Mouse (Mus musculus) lung, embryonic 15.5 days (tissue): ENCODE results near the gene Jak2. TPM values are rescaled to one million over a fixed set of nuclear protein-coding genes. Genes with fewer than 3 reads are reported as not detected.

Experiments used
- ATAC-seq: fragments of 200-750 bp; cut with Nextera tagmentation; 2 replicates; pipeline ENCODE4 v1.8.0; 2017; ENCODE audit warnings: moderate number of reproducible peaks, borderline replicate concordance; ENCODE audit not compliant: low FRiP score, low TSS enrichment; ENCODE audit errors: extremely low read depth
- H3K27ac ChIP-seq: fragments of 300-500 bp; sonication (generic); 2 replicates; pipeline ENCODE4 v1.5.1; 2015; ENCODE audit warnings: moderate library complexity, mild to moderate bottlenecking, inconsistent platforms
- H3K27me3 ChIP-seq: fragments of 300-500 bp; sonication (generic); 2 replicates; pipeline ENCODE4 v1.6.1; 2015; ENCODE audit warnings: inconsistent platforms
- H3K36me3 ChIP-seq: fragments of 300-500 bp; sonication (generic); 2 replicates; pipeline ENCODE4 v1.6.1; 2015; ENCODE audit warnings: inconsistent platforms
- H3K4me1 ChIP-seq: fragments of 300-500 bp; sonication (generic); 2 replicates; pipeline ENCODE4 v1.6.1; 2015; ENCODE audit warnings: inconsistent platforms
- H3K4me2 ChIP-seq: fragments of 300-500 bp; sonication (generic); 2 replicates; pipeline ENCODE4 v1.6.1; 2015; ENCODE audit warnings: inconsistent platforms, mild to moderate bottlenecking, moderate library complexity
- H3K4me3 ChIP-seq: fragments of 300-500 bp; sonication (generic); 2 replicates; pipeline ENCODE4 v1.5.1; 2015; ENCODE audit warnings: mild to moderate bottlenecking, inconsistent platforms
- H3K9ac ChIP-seq: fragments of 300-500 bp; sonication (generic); 2 replicates; pipeline ENCODE4 v1.6.1; 2015; ENCODE audit warnings: inconsistent platforms
- H3K9me3 ChIP-seq: fragments of 300-500 bp; sonication (generic); 2 replicates; pipeline ENCODE4 v1.6.1; 2016; ENCODE audit warnings: inconsistent platforms
- WGBS: fragments of 180-500 bp; shearing (Covaris S2); methylation state at CpG from one replicate; pipeline ENCODE4 v1.1.7; 2015; 5-methylcytosine and 5-hydroxymethylcytosine counted together
- polyA plus RNA-seq: library from polyadenylated mRNA; unstranded; fragments of >200 nt; fragmentation: Nextera tagmentation; extraction: Ambion mirVana; gene quantifications from 2 replicates; pipeline ENCODE4 v1.2.1, GENCODE M21; 2015

Gene Jak2
- polyA plus RNA-seq, 1 experiment from 2014 or later = 8.3 TPM

- H3K27me3 ChIP-seq = no peaks in the 10 kb centered on the region
- peaks cover 3% of the 10 kb centered on the region; the same call in 1 of the 2 replicates for H3K36me3 ChIP-seq
- H3K4me1 ChIP-seq = no peaks in the 10 kb centered on the region
- WGBS = 45% methylated on average over 7 of the region's 7 CpGs
- H3K9me3 ChIP-seq = no peaks in the 10 kb centered on the region
- no peak overlapping the region for H3K4me2 ChIP-seq
- H3K9ac ChIP-seq = no peak overlapping the region
- H3K27ac ChIP-seq = no peak overlapping the region
- no peak overlapping the region for H3K4me3 ChIP-seq
- ATAC-seq = no peak
Observed at GRCm38 (mm10) chr19:29285451-29285869, 33.8 kb downstream of the Jak2 start.

- ATAC-seq = no peak
- peaks cover 16% of the 10 kb centered on the region for H3K36me3 ChIP-seq
- no peak overlapping the region for H3K9ac ChIP-seq
Observed at GRCm38 (mm10) chr19:29287863-29288262, 36.2 kb downstream of the Jak2 start.

GRCm38 (mm10) chr19:29291532-29291931 is 39.9 kb downstream of the Jak2 start:
- Histone ChIP-seq H3K36me3 (peaks cover 16% of the 10 kb centered on the region), H3K9me3 (no peaks in the 10 kb centered on the region), H3K4me1 (no peaks in the 10 kb centered on the region), H3K27ac (no peak overlapping the region), H3K9ac (no peak overlapping the region), H3K4me3 (no peak overlapping the region), H3K27me3 (no peaks in the 10 kb centered on the region), H3K4me2 (no peak overlapping the region)
- ATAC-seq = no peak; the same call in 1 of the 2 replicates
- WGBS = 59% methylated on average over 14 of the region's 14 CpGs

More at GRCm38 (mm10) chr19:29287863-29288262, 36.2 kb downstream of the Jak2 start:
- no peak overlapping the region for H3K4me3 ChIP-seq
- no peaks in the 10 kb centered on the region for H3K27me3 ChIP-seq
- H3K9me3 ChIP-seq = no peaks in the 10 kb centered on the region
- H3K27ac ChIP-seq = no peak overlapping the region
- no peak overlapping the region for H3K4me2 ChIP-seq
- WGBS = 74% methylated on average over 8 of the region's 8 CpGs
- no peaks in the 10 kb centered on the region for H3K4me1 ChIP-seq

- Histone ChIP-seq H3K4me2 (no peak overlapping the region), H3K4me3 (no peak overlapping the region), H3K27ac (no peak overlapping the region), H3K36me3 (peaks cover 20% of the 10 kb centered on the region), H3K27me3 (no peaks in the 10 kb centered on the region), H3K9ac (no peak overlapping the region), H3K4me1 (no peaks in the 10 kb centered on the region), H3K9me3 (no peaks in the 10 kb centered on the region)
- WGBS = 72% methylated on average over 4 of the region's 4 CpGs
- ATAC-seq = no peak
Observed at GRCm38 (mm10) chr19:29292546-29292945, 40.9 kb downstream of the Jak2 start.

- Histone ChIP-seq H3K9me3 (no peaks in the 10 kb centered on the region), H3K4me1 (no peaks in the 10 kb centered on the region), H3K4me2 (no peak overlapping the region), H3K4me3 (no peak overlapping the region), H3K36me3 (peaks cover 27% of the 10 kb centered on the region), H3K9ac (no peak overlapping the region), H3K27ac (no peak overlapping the region), H3K27me3 (no peaks in the 10 kb centered on the region)
- WGBS = 46% methylated on average over 2 of the region's 2 CpGs
- no peak for ATAC-seq
Observed at GRCm38 (mm10) chr19:29294756-29295155, 43.1 kb downstream of the Jak2 start.

- H3K4me1 ChIP-seq = no peaks in the 10 kb centered on the region
- H3K27ac ChIP-seq = no peak overlapping the region
- H3K4me3 ChIP-seq = no peak overlapping the region
- no peak overlapping the region for H3K9ac ChIP-seq
- no peak overlapping the region for H3K4me2 ChIP-seq
- ATAC-seq = no peak
- H3K9me3 ChIP-seq = no peaks in the 10 kb centered on the region
- no peaks in the 10 kb centered on the region for H3K27me3 ChIP-seq
- peaks cover 37% of the 10 kb centered on the region for H3K36me3 ChIP-seq
Observed at GRCm38 (mm10) chr19:29296166-29296565, 44.5 kb downstream of the Jak2 start.

GRCm38 (mm10) chr19:29297366-29297765 is 45.7 kb downstream of the Jak2 start:
- H3K4me3 ChIP-seq = no peak overlapping the region
- no peak overlapping the region for H3K27ac ChIP-seq
- H3K36me3 ChIP-seq = peaks cover 27% of the 10 kb centered on the region
- H3K9ac ChIP-seq = no peak overlapping the region
- H3K27me3 ChIP-seq = no peaks in the 10 kb centered on the region
- 88% methylated on average over 1 of the region's 1 CpGs for WGBS
- H3K9me3 ChIP-seq = no peaks in the 10 kb centered on the region
- ATAC-seq = no peak
- H3K4me2 ChIP-seq = no peak overlapping the region
- H3K4me1 ChIP-seq = no peaks in the 10 kb centered on the region

GRCm38 (mm10) chr19:29300919-29301318 is 49.3 kb downstream of the Jak2 start:
- H3K9ac ChIP-seq = no peak overlapping the region
- H3K4me3 ChIP-seq = no peak overlapping the region
- no peaks in the 10 kb centered on the region for H3K27me3 ChIP-seq
- peaks cover 25% of the 10 kb centered on the region for H3K36me3 ChIP-seq
- H3K4me1 ChIP-seq = no peaks in the 10 kb centered on the region
- no peaks in the 10 kb centered on the region for H3K9me3 ChIP-seq
- no peak overlapping the region for H3K4me2 ChIP-seq
- no peak for ATAC-seq
- H3K27ac ChIP-seq = no peak overlapping the region
- 92% methylated on average over 13 of the region's 13 CpGs for WGBS

- H3K27me3 ChIP-seq = no peaks in the 10 kb centered on the region
- no peak overlapping the region for H3K4me2 ChIP-seq
- no peaks in the 10 kb centered on the region for H3K9me3 ChIP-seq
- H3K4me1 ChIP-seq = no peaks in the 10 kb centered on the region
- WGBS = 95% methylated on average over 2 of the region's 2 CpGs
- ATAC-seq = no peak
- H3K9ac ChIP-seq = no peak overlapping the region
- H3K4me3 ChIP-seq = no peak overlapping the region
- no peak overlapping the region for H3K27ac ChIP-seq
- peaks cover 23% of the 10 kb centered on the region for H3K36me3 ChIP-seq
Observed at GRCm38 (mm10) chr19:29302119-29302518, 50.5 kb downstream of the Jak2 start.

- Histone ChIP-seq H3K27me3 (no peaks in the 10 kb centered on the region), H3K4me1 (no peaks in the 10 kb centered on the region), H3K9ac (no peak overlapping the region), H3K4me3 (no peak overlapping the region), H3K36me3 (peaks cover 26% of the 10 kb centered on the region; the same call in 1 of the 2 replicates), H3K9me3 (no peaks in the 10 kb centered on the region), H3K4me2 (no peak overlapping the region), H3K27ac (no peak overlapping the region)
- no peak for ATAC-seq
Observed at GRCm38 (mm10) chr19:29308832-29309231, 57.2 kb downstream of the Jak2 start.

- Histone ChIP-seq H3K9me3 (no peaks in the 10 kb centered on the region), H3K27ac (no peak overlapping the region), H3K27me3 (no peaks in the 10 kb centered on the region), H3K9ac (no peak overlapping the region), H3K4me1 (no peaks in the 10 kb centered on the region), H3K4me2 (no peak overlapping the region), H3K4me3 (no peak overlapping the region), H3K36me3 (peaks cover 33% of the 10 kb centered on the region; the same call in 1 of the 2 replicates)
- ATAC-seq = no peak
- WGBS = 85% methylated on average over 8 of the region's 8 CpGs
Observed at GRCm38 (mm10) chr19:29311791-29312190, 60.2 kb downstream of the Jak2 start.

- 55% methylated on average over 7 of the region's 7 CpGs for WGBS
- Histone ChIP-seq H3K4me2 (no peak overlapping the region), H3K9ac (no peak overlapping the region), H3K27ac (no peak overlapping the region), H3K9me3 (no peaks in the 10 kb centered on the region), H3K36me3 (peaks cover 33% of the 10 kb centered on the region; the same call in 1 of the 2 replicates), H3K4me1 (no peaks in the 10 kb centered on the region), H3K4me3 (no peak overlapping the region), H3K27me3 (no peaks in the 10 kb centered on the region)
- ATAC-seq = no peak
Observed at GRCm38 (mm10) chr19:29312661-29313060, 61.0 kb downstream of the Jak2 start.

- H3K27ac ChIP-seq = no peak overlapping the region
- H3K4me3 ChIP-seq = no peak overlapping the region
- no peak overlapping the region for H3K4me2 ChIP-seq
- no peaks in the 10 kb centered on the region for H3K4me1 ChIP-seq
- H3K9me3 ChIP-seq = no peaks in the 10 kb centered on the region
- 68% methylated on average over 8 of the region's 8 CpGs for WGBS
- no peak for ATAC-seq
- H3K36me3 ChIP-seq = no peaks in the 10 kb centered on the region
- no peak overlapping the region for H3K9ac ChIP-seq
- peaks cover 6% of the 10 kb centered on the region; the same call in 1 of the 2 replicates for H3K27me3 ChIP-seq
Observed at GRCm38 (mm10) chr19:29323416-29324049, 71.9 kb downstream of the Jak2 start.
